Mouse (Mus musculus): Measurements from ENCODE around the gene Kcnc4. TPM values are rescaled to one million over a fixed set of nuclear protein-coding genes. Genes with fewer than 3 reads are reported as not detected.

Kcnc4 gene
- polyA plus RNA-seq (2017; shearing (Covaris generic)): not detected

DNA sequence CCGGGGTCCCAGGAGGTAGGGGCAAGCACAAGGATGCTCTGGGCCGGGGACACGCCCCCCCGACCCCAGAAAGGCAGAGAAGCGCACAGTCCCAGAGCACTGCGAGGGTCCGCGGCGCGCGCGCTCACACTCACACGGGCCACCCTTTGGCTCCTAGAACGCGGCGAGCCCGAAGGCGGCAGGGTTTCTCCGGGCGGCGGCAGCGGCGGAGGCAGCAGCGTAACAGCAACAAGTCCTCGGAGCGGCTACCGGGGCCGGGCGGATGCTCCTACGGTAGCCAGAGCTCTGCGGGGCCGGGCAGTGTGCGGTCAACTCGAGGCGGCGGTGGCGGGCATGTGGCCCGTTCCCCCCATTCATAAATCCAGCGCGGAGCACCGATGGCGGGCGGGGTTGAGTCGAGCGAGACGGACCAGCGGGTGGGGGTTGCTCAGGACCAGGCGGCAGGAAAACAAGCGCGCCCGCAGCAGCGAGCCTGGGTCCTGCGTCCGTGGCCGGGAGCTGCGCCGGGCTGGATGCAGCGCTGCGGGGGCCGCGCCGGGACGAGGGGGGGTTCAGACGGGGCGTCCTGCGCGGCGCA is at the start of gene Kcnc4:
Kcnc4 (minus strand) TSS at position 357 of the 577 bp plus-strand sequence.
- ATAC-seq: no peak

- no peak for ATAC-seq
Measured at GRCm38 (mm10) chr3:107508696-107509095, 49.3 kb upstream of the Kcnc4 start.

DNA sequence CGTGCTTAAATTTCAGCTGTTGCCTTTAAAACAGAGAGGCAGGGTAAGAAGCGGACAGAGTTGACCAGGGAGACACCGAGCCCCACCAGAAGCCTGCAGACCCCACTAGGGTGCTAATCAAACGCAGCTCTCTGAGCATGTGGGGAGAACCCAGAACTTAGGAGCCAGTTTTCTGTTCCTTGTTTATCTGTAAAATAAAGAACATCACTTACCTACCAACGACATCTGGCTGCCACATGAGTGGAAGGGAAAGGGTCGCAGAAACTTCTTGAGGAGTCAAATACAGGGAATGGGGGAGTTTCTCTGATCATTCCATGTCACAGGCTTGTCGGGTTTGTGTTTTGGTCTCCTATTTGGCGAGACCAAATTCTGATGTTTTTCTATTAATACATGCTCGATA is 48.6 kb upstream of the Kcnc4 start:
- ATAC-seq: no peak

GRCm38 (mm10) chr3:107506531-107506930 is 47.2 kb upstream of the Kcnc4 start:
- no peak for ATAC-seq

GRCm38 (mm10) chr3:107505464-107506367 is 46.4 kb upstream of the Kcnc4 start:
- no peak for ATAC-seq

- ATAC-seq: no peak
Measured at GRCm38 (mm10) chr3:107504542-107504941, 45.2 kb upstream of the Kcnc4 start.

DNA sequence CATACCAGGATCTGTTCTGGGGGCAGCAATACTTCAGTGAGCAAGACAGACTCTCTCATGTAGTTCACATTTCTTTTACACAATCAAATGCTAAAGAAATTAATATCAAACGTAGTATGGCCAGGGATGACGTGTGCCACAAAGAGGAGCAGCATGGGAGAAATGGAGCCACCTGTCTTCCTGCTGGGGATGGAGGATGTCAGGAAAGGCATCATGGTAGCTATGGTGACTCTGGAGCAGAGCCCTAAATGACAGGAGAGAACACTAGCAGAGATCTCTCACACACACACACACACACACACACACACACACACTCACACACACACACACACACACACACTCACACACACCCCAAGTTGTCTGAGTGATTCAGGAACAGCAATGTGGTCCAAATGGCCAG is 44.4 kb upstream of the Kcnc4 start:
- no peak for ATAC-seq

DNA sequence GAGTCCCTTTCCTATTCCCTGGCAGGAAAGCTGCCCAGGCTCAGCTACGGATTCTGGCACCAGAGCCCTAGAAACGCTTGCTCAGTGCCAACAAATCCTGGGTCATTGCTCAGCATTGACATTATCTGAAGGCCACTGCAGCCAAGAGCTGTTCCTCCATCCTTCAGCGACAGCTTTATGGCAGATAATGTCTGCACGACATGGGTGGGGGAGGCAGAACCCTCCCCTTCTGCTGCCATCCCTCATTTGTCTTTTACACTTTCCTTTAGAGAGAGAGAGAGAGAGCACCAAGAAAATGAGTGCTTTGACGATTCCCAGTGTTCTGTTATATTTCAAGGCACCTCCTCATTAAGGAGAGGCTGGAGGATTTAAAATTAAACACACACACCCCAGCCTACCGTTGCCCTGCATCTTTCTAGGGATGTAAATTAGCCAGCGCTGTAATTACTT is 42.4 kb upstream of the Kcnc4 start:
- ATAC-seq: no peak

GRCm38 (mm10) chr3:107500301-107500700 is 40.9 kb upstream of the Kcnc4 start:
- ATAC-seq: no peak

GRCm38 (mm10) chr3:107496086-107496850 is 36.9 kb upstream of the Kcnc4 start:
- no peak for ATAC-seq

DNA sequence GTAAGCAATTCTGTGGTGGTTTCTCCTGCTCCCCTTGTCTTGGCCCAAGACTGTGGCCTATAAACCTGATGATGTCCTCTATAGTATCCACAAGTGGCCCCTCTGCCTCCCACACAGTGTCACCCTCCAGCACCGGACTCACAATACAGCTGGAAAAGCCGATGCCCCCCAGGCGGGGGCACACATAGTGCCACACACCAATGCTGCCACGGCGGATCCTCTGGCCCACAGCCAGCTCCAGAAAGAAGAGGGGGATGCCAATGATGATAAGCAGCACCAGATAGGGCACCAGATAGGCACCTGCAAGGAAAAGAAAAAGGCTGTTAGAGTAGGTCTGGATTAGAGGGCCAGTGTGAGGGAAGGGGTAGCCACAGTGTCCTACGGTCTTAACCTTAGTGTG is 36.2 kb upstream of the Kcnc4 start:
- ATAC-seq: no peak

DNA sequence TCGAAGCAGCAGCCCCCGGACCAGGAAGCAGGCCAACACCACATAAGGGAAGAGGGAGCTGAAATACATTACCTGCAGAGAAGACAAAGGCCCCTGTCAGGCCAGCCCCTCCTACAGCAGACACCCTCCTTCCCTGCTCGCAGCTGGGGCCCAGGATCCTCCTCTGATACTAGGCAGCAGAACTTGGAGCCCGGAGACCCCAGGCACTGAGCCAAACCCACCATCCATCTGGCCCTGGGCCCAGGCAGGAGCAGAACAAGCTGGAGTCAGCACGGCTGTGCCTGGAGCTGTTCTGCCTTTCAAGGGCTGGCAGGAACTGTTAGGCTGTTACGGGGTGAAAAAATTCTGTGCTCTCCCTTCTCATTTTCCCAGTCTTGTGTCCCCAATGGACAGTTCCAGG is 32.1 kb upstream of the Kcnc4 start:
- no peak for ATAC-seq

DNA sequence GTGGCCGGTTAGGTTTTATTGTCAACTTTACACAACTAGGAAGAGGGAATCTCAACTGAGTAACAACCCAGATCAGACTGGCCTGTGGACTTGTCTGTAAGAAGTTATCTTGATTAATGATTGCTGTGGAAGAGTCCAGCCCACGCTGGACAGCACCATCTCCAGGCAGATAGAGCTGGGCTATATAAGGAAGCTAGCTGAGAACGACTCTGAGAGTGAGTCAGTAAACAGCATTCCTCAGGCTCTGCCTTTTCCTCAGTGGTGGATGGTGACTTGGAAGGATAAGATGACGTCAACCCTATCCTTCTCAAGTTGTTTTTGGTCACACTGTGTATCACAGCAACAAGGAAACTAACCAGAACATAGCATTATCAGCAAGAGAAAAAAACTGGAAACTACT is 29.3 kb upstream of the Kcnc4 start:
- ATAC-seq: no peak

- peak; percentile 48 for ATAC-seq
Measured at GRCm38 (mm10) chr3:107483290-107483689, 23.9 kb upstream of the Kcnc4 start.

- no peak for ATAC-seq
Measured at GRCm38 (mm10) chr3:107480660-107481059, 21.3 kb upstream of the Kcnc4 start.

GRCm38 (mm10) chr3:107472198-107472597 is 12.8 kb upstream of the Kcnc4 start:
- no peak for ATAC-seq

DNA sequence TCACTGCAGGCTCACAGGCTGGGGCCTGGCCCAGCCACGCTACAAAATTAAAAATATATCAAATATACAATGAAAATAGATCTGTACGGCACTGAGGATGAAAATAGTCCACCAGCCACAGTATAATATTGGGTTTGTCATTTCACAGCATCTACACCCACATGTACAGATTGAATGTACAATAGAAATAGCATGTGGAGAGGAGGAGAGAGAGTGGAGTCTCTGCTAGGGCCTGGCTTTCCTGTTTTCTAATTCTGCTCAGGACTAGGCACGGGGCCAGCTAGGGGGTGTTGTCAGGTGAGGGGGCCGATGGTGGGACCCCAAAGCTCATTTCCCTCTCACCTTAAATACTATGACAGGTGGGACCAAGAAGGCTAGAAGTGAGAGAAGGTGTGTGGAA is 9.7 kb upstream of the Kcnc4 start:
- no peak for ATAC-seq

DNA sequence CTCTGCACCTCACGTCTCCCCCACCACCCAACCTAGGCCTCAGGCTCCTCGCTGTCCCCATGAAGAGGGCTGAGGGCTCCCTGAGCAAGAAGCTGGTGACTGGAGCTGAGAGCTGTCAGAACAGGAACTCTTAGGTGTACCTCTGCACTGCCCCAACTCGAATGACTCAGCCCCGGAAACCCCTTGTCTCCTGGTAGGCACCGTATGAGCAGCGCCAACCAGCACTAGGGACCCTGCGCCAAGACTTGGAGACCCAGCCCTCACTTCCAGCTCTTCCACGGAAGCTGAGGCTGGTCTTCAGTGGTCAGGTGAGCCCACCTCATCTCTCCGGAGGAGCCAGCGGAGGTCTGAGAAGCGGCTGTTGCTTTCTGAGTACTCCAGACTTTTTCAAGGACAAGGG is 8.8 kb upstream of the Kcnc4 start:
- peak; percentile 54 for ATAC-seq

DNA sequence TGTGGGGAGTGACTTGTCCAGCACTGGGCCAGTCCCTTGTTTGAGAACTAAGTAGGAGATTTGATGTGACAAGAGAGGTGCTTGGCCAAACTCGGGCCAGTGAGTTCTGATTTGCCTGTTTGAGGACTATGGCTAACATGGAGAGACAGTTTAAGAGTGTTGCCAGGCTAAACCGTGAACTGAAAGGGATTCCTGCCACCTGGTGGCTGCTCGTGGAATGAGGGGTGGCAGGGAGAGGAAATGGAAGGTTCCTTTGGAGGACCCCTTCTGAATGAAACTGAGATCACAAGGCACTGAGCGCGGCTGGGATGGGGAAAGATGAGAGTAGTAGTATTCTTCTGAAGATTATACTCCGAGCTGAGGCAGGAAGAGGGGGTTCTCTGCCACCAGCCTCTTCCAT is 7.2 kb upstream of the Kcnc4 start:
- ATAC-seq: peak; percentile 74

DNA sequence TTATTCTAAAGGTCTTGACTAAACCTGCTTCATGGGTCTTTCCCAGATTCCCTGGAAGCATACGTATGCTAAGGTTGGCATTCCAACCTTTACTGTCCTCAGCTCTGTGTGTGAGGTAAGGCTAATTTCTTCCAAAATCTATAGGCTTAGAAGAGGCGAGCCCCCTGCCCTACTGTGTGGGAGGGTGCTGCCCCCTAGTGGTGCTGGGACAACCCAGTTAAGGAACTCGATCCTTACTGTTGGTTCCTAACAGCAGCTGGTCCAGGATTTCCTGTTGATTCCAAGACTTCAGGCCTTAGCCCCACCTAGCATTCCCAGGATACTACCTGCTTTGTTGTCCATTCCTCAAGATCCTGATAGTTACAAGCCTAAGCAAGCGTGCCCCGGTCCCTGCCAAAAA is 2.8 kb upstream of the Kcnc4 start:
- no peak for ATAC-seq

DNA sequence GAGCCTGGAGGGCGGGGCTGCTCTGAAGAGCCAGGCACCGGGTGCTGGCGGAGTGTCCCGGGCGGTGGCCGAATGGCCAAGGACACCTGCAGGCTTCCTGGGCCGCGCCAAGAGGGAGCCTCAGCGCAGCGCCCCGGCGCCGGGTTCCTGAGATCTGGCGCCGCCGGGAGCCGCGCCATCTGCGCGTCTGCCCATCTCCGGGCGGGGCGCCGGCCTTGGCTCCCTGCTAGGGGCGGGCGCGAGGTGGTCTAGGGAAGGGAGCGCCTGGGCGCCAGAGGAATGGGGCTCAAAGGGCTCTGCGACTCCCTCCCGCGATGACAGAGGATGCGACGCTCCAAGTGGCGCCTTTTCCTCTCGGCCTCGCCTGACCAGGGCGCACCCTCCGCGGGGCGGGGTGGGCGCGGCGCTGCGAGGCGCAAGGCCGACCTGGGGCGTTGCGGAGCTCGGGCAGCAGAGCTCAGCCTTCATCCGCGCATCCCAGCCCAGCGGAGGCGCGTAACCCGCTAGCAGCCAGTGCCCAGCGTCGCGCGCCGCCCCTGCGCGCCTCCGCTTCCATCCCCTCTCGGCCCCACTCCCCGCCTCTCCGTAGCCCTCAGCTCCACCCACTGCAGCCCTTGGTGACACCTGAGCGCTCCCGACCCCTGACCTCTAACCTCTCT is 550 bp upstream of the Kcnc4 start:
- no peak for ATAC-seq

GRCm38 (mm10) chr3:107458528-107459195 is 690 bp downstream of the Kcnc4 start:
- ATAC-seq: no peak
